Mouse (Mus musculus): Measurements from ENCODE around the gene Susd2. TPM values are rescaled to one million over a fixed set of nuclear protein-coding genes. Genes with fewer than 3 reads are reported as not detected.

Gene Susd2
- polyA plus RNA-seq, 2 experiments = 0.84 to 1.0 TPM

DNA sequence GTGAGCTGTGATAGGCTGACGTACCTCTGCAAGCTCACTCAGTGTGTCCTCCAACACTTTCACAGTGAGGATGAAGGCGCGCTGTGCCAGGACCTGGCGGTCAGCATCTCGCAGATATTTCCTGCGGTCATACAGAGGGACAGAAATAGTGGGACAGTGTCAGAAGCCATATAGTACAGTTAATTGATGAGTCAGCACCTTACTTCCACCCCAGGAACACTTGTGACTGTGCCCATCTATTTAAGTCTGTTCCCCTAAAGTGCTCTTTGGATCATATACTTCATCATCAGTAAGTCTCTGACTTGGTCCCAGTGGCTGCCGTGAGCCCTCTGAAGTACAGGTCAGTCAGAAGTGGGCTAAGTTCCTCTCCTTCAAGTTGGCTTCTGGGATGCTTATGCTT, 14.0 kb upstream of the Susd2 start:
- H3K4me1 ChIP-seq (replicated peaks; ENCODE audit: control insufficient read depth in 2 of 2, insufficient read depth in 2 of 2, low read length in 1 of 2) = no peaks in the 10 kb centered on the region
- H3K27ac ChIP-seq = no peak overlapping the region
- no peak overlapping the region for H3K4me2 ChIP-seq (ENCODE audit: low read depth)
- no peak overlapping the region for H3K9ac ChIP-seq (replicated peaks)
- ATAC-seq (ENCODE audit: insufficient read depth) = no peak
- WGBS (ENCODE audit: insufficient replicate concordance) = 91% methylated on average over 7 of the region's 7 CpGs
- no peak overlapping the region for H3K4me3 ChIP-seq (ENCODE audit: insufficient read depth in 1 of 2, low read depth in 2 of 2, low read length in 2 of 2)
- no peak for TF ChIP-seq CTCF (IDR thresholded peaks at IDR 0.05; ENCODE audit: low read depth)
- TF ChIP-seq EP300 (IDR thresholded peaks at IDR 0.05; ENCODE audit: low read depth) = no peak
- no peaks in the 10 kb centered on the region for H3K27me3 ChIP-seq (ENCODE audit: control insufficient read depth, insufficient read depth, low read length)
- DNase-seq (ENCODE audit: low read depth in 3 of 3, low spot score in 3 of 3) = no peak
- H3K36me3 ChIP-seq (replicated peaks; ENCODE audit: control insufficient read depth, insufficient read depth, low read depth) = peaks cover 35% of the 10 kb centered on the region
- H3K9me3 ChIP-seq (ENCODE audit: control insufficient read depth, low read length) = no peaks in the 10 kb centered on the region

- H3K9me3 ChIP-seq (ENCODE audit: control insufficient read depth, low read length) = no peaks in the 10 kb centered on the region
- no peaks in the 10 kb centered on the region for H3K27me3 ChIP-seq (ENCODE audit: control insufficient read depth, insufficient read depth, low read length)
- TF ChIP-seq EP300 (IDR thresholded peaks at IDR 0.05; ENCODE audit: low read depth) (no peak), CTCF (IDR thresholded peaks at IDR 0.05; ENCODE audit: low read depth) (no peak)
- H3K4me2 ChIP-seq (ENCODE audit: low read depth) = no peak overlapping the region
- H3K4me1 ChIP-seq (replicated peaks; ENCODE audit: control insufficient read depth in 2 of 2, insufficient read depth in 2 of 2, low read length in 1 of 2) = no peaks in the 10 kb centered on the region
- WGBS (ENCODE audit: insufficient replicate concordance) = 87% methylated on average over 5 of the region's 5 CpGs
- no peak overlapping the region for H3K27ac ChIP-seq
- H3K4me3 ChIP-seq (ENCODE audit: insufficient read depth in 1 of 2, low read depth in 2 of 2, low read length in 2 of 2) = no peak overlapping the region
- DNase-seq (ENCODE audit: low read depth in 3 of 3, low spot score in 3 of 3) (no peak), ATAC-seq (ENCODE audit: insufficient read depth) (no peak)
- H3K9ac ChIP-seq (replicated peaks) = no peak overlapping the region
- peaks cover 40% of the 10 kb centered on the region for H3K36me3 ChIP-seq (replicated peaks; ENCODE audit: control insufficient read depth, insufficient read depth, low read depth)
Observed at GRCm38 (mm10) chr10:75657165-75657564, 13.4 kb upstream of the Susd2 start.

DNA sequence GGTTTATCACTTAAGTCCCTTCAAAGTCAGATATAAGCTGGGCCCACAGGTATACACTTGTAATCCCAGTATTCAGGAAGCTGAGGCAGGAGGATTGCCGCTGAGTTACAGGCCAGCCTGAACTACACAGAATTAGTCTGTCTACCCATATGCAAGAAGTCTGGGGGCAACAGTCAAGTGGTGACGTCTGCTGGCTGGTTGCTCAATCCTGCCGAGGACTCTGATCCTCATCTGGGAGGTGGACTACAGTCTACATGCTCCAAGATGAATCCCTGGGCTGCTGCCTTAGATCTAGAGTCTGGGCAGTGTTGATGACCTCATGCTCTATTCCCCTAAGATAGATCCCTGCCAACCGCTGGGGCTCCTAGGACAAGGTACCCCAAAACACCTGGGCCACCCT, 10.2 kb upstream of the Susd2 start:
- Histone ChIP-seq H3K36me3 (replicated peaks; ENCODE audit: control insufficient read depth, insufficient read depth, low read depth) (peaks cover 35% of the 10 kb centered on the region), H3K27me3 (ENCODE audit: control insufficient read depth, insufficient read depth, low read length) (no peaks in the 10 kb centered on the region)
- DNase-seq (ENCODE audit: low read depth in 3 of 3, low spot score in 3 of 3) = no peak

GRCm38 (mm10) chr10:75651381-75652068, 7.7 kb upstream of the Susd2 start:
- Histone ChIP-seq H3K4me3 (ENCODE audit: insufficient read depth in 1 of 2, low read depth in 2 of 2, low read length in 2 of 2) (no peak overlapping the region), H3K9me3 (ENCODE audit: control insufficient read depth, low read length) (no peaks in the 10 kb centered on the region), H3K27me3 (ENCODE audit: control insufficient read depth, insufficient read depth, low read length) (no peaks in the 10 kb centered on the region), H3K9ac (replicated peaks) (no peak overlapping the region), H3K36me3 (replicated peaks; ENCODE audit: control insufficient read depth, insufficient read depth, low read depth) (peaks cover 28% of the 10 kb centered on the region), H3K4me1 (replicated peaks; ENCODE audit: control insufficient read depth in 2 of 2, insufficient read depth in 2 of 2, low read length in 1 of 2) (no peaks in the 10 kb centered on the region), H3K27ac (no peak overlapping the region), H3K4me2 (ENCODE audit: low read depth) (no peak overlapping the region)
- ATAC-seq (ENCODE audit: insufficient read depth) = no peak
- no peak for TF ChIP-seq CTCF (IDR thresholded peaks at IDR 0.05; ENCODE audit: low read depth)
- no peak for TF ChIP-seq EP300 (IDR thresholded peaks at IDR 0.05; ENCODE audit: low read depth)
- whole genome bisulfite sequencing (ENCODE audit: insufficient replicate concordance) = 90% methylated on average over 16 of the region's 16 CpGs
- DNase-seq (ENCODE audit: low read depth in 3 of 3, low spot score in 3 of 3) = no peak

More for the DNA sequence above, 10.2 kb upstream of the Susd2 start:
- Histone ChIP-seq H3K4me3 (ENCODE audit: insufficient read depth in 1 of 2, low read depth in 2 of 2, low read length in 2 of 2) (no peak overlapping the region), H3K9ac (replicated peaks) (no peak overlapping the region), H3K9me3 (ENCODE audit: control insufficient read depth, low read length) (no peaks in the 10 kb centered on the region), H3K27ac (no peak overlapping the region), H3K4me1 (replicated peaks; ENCODE audit: control insufficient read depth in 2 of 2, insufficient read depth in 2 of 2, low read length in 1 of 2) (no peaks in the 10 kb centered on the region), H3K4me2 (ENCODE audit: low read depth) (no peak overlapping the region)
- ATAC-seq (ENCODE audit: insufficient read depth) = no peak
- WGBS (ENCODE audit: insufficient replicate concordance) = 73% methylated on average over 4 of the region's 4 CpGs
- TF ChIP-seq CTCF (IDR thresholded peaks at IDR 0.05; ENCODE audit: low read depth) (no peak), EP300 (IDR thresholded peaks at IDR 0.05; ENCODE audit: low read depth) (no peak)

- no peak for DNase-seq (ENCODE audit: low read depth in 3 of 3, low spot score in 3 of 3)
- H3K27me3 ChIP-seq (ENCODE audit: control insufficient read depth, insufficient read depth, low read length) = no peaks in the 10 kb centered on the region
- no peaks in the 10 kb centered on the region for H3K4me1 ChIP-seq (replicated peaks; ENCODE audit: control insufficient read depth in 2 of 2, insufficient read depth in 2 of 2, low read length in 1 of 2)
- ATAC-seq (ENCODE audit: insufficient read depth) = no peak
- peaks cover 20% of the 10 kb centered on the region for H3K36me3 ChIP-seq (replicated peaks; ENCODE audit: control insufficient read depth, insufficient read depth, low read depth)
- 72% methylated on average over 6 of the region's 6 CpGs for WGBS (ENCODE audit: insufficient replicate concordance)
- TF ChIP-seq CTCF (IDR thresholded peaks at IDR 0.05; ENCODE audit: low read depth) (no peak), EP300 (IDR thresholded peaks at IDR 0.05; ENCODE audit: low read depth) (no peak)
- H3K9ac ChIP-seq (replicated peaks) = no peak overlapping the region
- H3K27ac ChIP-seq = no peak overlapping the region
- H3K9me3 ChIP-seq (ENCODE audit: control insufficient read depth, low read length) = no peaks in the 10 kb centered on the region
- H3K4me3 ChIP-seq (ENCODE audit: insufficient read depth in 1 of 2, low read depth in 2 of 2, low read length in 2 of 2) = no peak overlapping the region
- H3K4me2 ChIP-seq (ENCODE audit: low read depth) = no peak overlapping the region
Observed at GRCm38 (mm10) chr10:75650306-75650902, 6.6 kb upstream of the Susd2 start.

Data from liver, embryonic 14.5 days (tissue).